Mouse (Mus musculus) CH12.LX (cell line): Measurements from ENCODE around the gene Casz1. TPM values are rescaled to one million over a fixed set of nuclear protein-coding genes. Genes with fewer than 3 reads are reported as not detected.

ENCODE experiments used
- DNase-seq: peaks from one replicate; pipeline ENCODE4 v3.0.0-alpha.2; 2013; ENCODE audit errors: extremely low read depth
- H3K27ac ChIP-seq: 2 replicates; pipeline ENCODE4 v1.5.1; 2012; ENCODE audit warnings: low read depth, mild to moderate bottlenecking, control low read depth, moderate library complexity; ENCODE audit not compliant: insufficient read depth
- H3K27me3 ChIP-seq: replicated peaks from 2 replicates; pipeline ENCODE3; 2012; ENCODE audit warnings: inconsistent platforms
- H3K36me3 ChIP-seq, 2 experiments: replicated peaks in 1 of 2; 2 replicates each; pipeline versions ENCODE3 to v1.6.1; 2012; ENCODE audit warnings: inconsistent platforms in 1 of 2, low read length in 1 of 2, mild to moderate bottlenecking in 1 of 2, mixed read lengths in 1 of 2, moderate library complexity in 1 of 2; ENCODE audit not compliant: control insufficient read depth in 1 of 2, insufficient read depth in 1 of 2
- H3K4me1 ChIP-seq, 2 experiments: 2 replicates each; pipeline ENCODE4 v1.6.1; 2012; ENCODE audit warnings: inconsistent platforms in 1 of 2, moderate library complexity in 1 of 2; ENCODE audit not compliant: insufficient read depth in 2 of 2, control insufficient read depth in 1 of 2
- H3K4me2 ChIP-seq: 2 replicates; pipeline ENCODE4 v1.6.1; 2012; ENCODE audit warnings: low read depth, mild to moderate bottlenecking, control low read depth; ENCODE audit not compliant: poor library complexity, insufficient read depth, severe bottlenecking
- H3K4me3 ChIP-seq, 3 experiments: fragments of 150-350 bp in 1 of 3; sonication (generic) in 1 of 3; replicated peaks in 1 of 3; 2 replicates each; pipeline versions ENCODE3 to v1.5.1; 2011 to 2012; ENCODE audit warnings: low read depth in 2 of 3, low read length in 2 of 3, mild to moderate bottlenecking in 2 of 3, moderate library complexity in 2 of 3, control low read depth in 1 of 3, improper control_type of control experiment in 1 of 3, inconsistent platforms in 1 of 3, mixed read lengths in 1 of 3; ENCODE audit not compliant: poor library complexity in 1 of 3
- H3K79me2 ChIP-seq: replicated peaks from 2 replicates; pipeline ENCODE4 v1.6.1; 2012; ENCODE audit warnings: mild to moderate bottlenecking, moderate library complexity; ENCODE audit not compliant: control insufficient read depth, poor library complexity, insufficient read depth, severe bottlenecking; ENCODE audit errors: extremely low read depth
- H3K9ac ChIP-seq: 2 replicates; pipeline ENCODE4 v1.6.1; 2012; ENCODE audit warnings: low read depth, mild to moderate bottlenecking, control low read depth, moderate library complexity; ENCODE audit not compliant: insufficient read depth
- H3K9me3 ChIP-seq: replicated peaks from 2 replicates; pipeline ENCODE3; 2012; ENCODE audit warnings: low read length, inconsistent platforms, mixed read lengths
- CHD1 ChIP-seq: IDR thresholded peaks from 2 replicates; pipeline ENCODE4 v1.6.1; 2012; ENCODE audit warnings: low read depth, low read length, improper control_type of control experiment, inconsistent platforms
- CTCF ChIP-seq, 2 experiments: IDR thresholded peaks in 1 of 2; conservative IDR thresholded peaks in 1 of 2; 2 replicates each; pipeline ENCODE4 v1.5.1; 2011 to 2012; ENCODE audit warnings: low read depth in 2 of 2, low read length in 2 of 2, improper control_type of control experiment in 1 of 2, inconsistent platforms in 1 of 2, mild to moderate bottlenecking in 1 of 2, moderate library complexity in 1 of 2
- E2F4 ChIP-seq: IDR thresholded peaks from 2 replicates; pipeline ENCODE4 v1.6.1; 2011; ENCODE audit warnings: low read depth, low read length, improper control_type of control experiment; ENCODE audit not compliant: insufficient replicate concordance
- ELF1 ChIP-seq: IDR thresholded peaks from 2 replicates; pipeline ENCODE4 v1.6.1; 2014; ENCODE audit warnings: low read depth, mild to moderate bottlenecking, inconsistent platforms, low read length, improper control_type of control experiment
- EP300 ChIP-seq: IDR thresholded peaks from 2 replicates; pipeline ENCODE4 v1.6.1; 2011; ENCODE audit warnings: low read length, improper control_type of control experiment
- ETS1 ChIP-seq: conservative IDR thresholded peaks from 2 replicates; pipeline ENCODE4 v1.6.1; 2012; ENCODE audit warnings: low read depth, mild to moderate bottlenecking, inconsistent platforms, low read length, improper control_type of control experiment, moderate library complexity
- GABPA ChIP-seq: IDR thresholded peaks from 2 replicates; pipeline ENCODE4 v1.6.1; 2012; ENCODE audit warnings: low read depth, low read length, improper control_type of control experiment, inconsistent platforms; ENCODE audit not compliant: insufficient replicate concordance
- IRF4 ChIP-seq: IDR thresholded peaks from 2 replicates; pipeline ENCODE4 v1.6.1; 2014; ENCODE audit warnings: low read depth, mild to moderate bottlenecking, inconsistent platforms, low read length, improper control_type of control experiment
- JUN ChIP-seq: IDR thresholded peaks from 2 replicates; pipeline ENCODE4 v1.6.1; 2011; ENCODE audit warnings: low read depth, mild to moderate bottlenecking, low read length, improper control_type of control experiment, moderate library complexity; ENCODE audit not compliant: insufficient read depth
- JUND ChIP-seq: conservative IDR thresholded peaks from 2 replicates; pipeline ENCODE4 v1.6.1; 2011; ENCODE audit warnings: low read depth, low read length, improper control_type of control experiment
- MAFK ChIP-seq: IDR thresholded peaks from 2 replicates; pipeline ENCODE4 v1.6.1; 2011; ENCODE audit warnings: low read length, improper control_type of control experiment; ENCODE audit not compliant: insufficient replicate concordance
- MAX ChIP-seq: IDR thresholded peaks from 2 replicates; pipeline ENCODE4 v1.6.1; 2011; ENCODE audit warnings: low read length, improper control_type of control experiment
- MAZ ChIP-seq: IDR thresholded peaks from 2 replicates; pipeline ENCODE4 v1.6.1; 2012; ENCODE audit warnings: low read depth, mild to moderate bottlenecking, inconsistent platforms, low read length, improper control_type of control experiment, moderate library complexity
- NELFE ChIP-seq: IDR thresholded peaks from 2 replicates; pipeline ENCODE4 v1.6.1; 2011; ENCODE audit warnings: low read depth, low read length, improper control_type of control experiment
- NRF1 ChIP-seq: IDR thresholded peaks from 2 replicates; pipeline ENCODE4 v1.6.1; 2014; ENCODE audit warnings: low read depth, mild to moderate bottlenecking, inconsistent platforms, low read length, improper control_type of control experiment, moderate library complexity
- POLR2AphosphoS2 ChIP-seq: IDR thresholded peaks from 2 replicates; pipeline ENCODE4 v1.6.1; 2011; ENCODE audit warnings: low read depth, low read length, improper control_type of control experiment
- RAD21 ChIP-seq: IDR thresholded peaks from 2 replicates; pipeline ENCODE4 v1.6.1; 2011; ENCODE audit warnings: low read depth, mild to moderate bottlenecking, low read length, improper control_type of control experiment, moderate library complexity
- SIN3A ChIP-seq: IDR thresholded peaks from 2 replicates; pipeline ENCODE4 v1.6.1; 2012; ENCODE audit warnings: low read length, improper control_type of control experiment, inconsistent platforms
- SMC3 ChIP-seq: IDR thresholded peaks from 2 replicates; pipeline ENCODE4 v1.6.1; 2011; ENCODE audit warnings: low read depth, low read length, improper control_type of control experiment
- UBTF ChIP-seq: IDR thresholded peaks from 2 replicates; pipeline ENCODE4 v1.6.1; 2012; ENCODE audit warnings: low read depth, mild to moderate bottlenecking, inconsistent platforms, low read length, improper control_type of control experiment, moderate library complexity
- USF1 ChIP-seq: IDR thresholded peaks from 2 replicates; pipeline ENCODE4 v1.6.1; 2014; ENCODE audit warnings: low read depth, mild to moderate bottlenecking, inconsistent platforms, low read length, improper control_type of control experiment
- ZKSCAN1 ChIP-seq: IDR thresholded peaks from 2 replicates; pipeline ENCODE4 v1.6.1; 2012; ENCODE audit warnings: low read depth, inconsistent platforms, low read length, improper control_type of control experiment, borderline replicate concordance
- ZNF384 ChIP-seq: IDR thresholded peaks from 2 replicates; pipeline ENCODE4 v1.6.1; 2012; ENCODE audit warnings: low read depth, low read length, improper control_type of control experiment, inconsistent platforms
- dilution Hi-C: fragments of 300-500 bp; cut with MboI; formaldehyde crosslinking; loops from 2 replicates; pipeline ENCODE4 v1.14.3; 2020; ENCODE audit warnings: low sequenced_read_pairs; ENCODE audit not compliant: extremely low pct_unique_long_range_greater_than_20kb, extremely low pct_ligation_motif_present
- in situ Hi-C: fragments of 300-500 bp; cut with MboI; formaldehyde crosslinking; loops from 3 replicates; pipeline ENCODE4 v1.14.3; 2019; ENCODE audit warnings: low sequenced_read_pairs, low pct_ligation_motif_present, low pct_unique_long_range_greater_than_20kb, mixed read lengths
- polyA plus RNA-seq: library from polyadenylated mRNA; unstranded; fragments of >175 nt; gene quantifications from 2 replicates; pipeline ENCODE4 v1.2.1, GENCODE M21; 2012; ENCODE audit warnings: low read depth; ENCODE audit not compliant: insufficient read length
- total RNA-seq, 2 experiments: library from RNA; depleted of rRNA; stranded (reverse); fragments of 300-350 nt in 1 of 2; fragments of >200 nt in 1 of 2; gene quantifications; 2 replicates each; pipeline ENCODE4 v1.2.3; 2012 to 2014

The Casz1 gene
- total and polyA plus RNA-seq, 3 experiments: 0.12 to 0.36 (median 0.17) TPM

GRCm38 (mm10) chr4:148884596-148884995 lies 80.4 kb downstream of the Casz1 start:
- TF ChIP-seq GABPA (no peak), EP300 (no peak), ZKSCAN1 (no peak), ZNF384 (no peak), CTCF (conservative IDR thresholded peaks at IDR 0.05 in 1 of 2, IDR thresholded peaks at IDR 0.05 in 1 of 2; ENCODE audit: low read depth in 2 of 2, low read length in 2 of 2) (no peak), SMC3 (no peak), JUN (no peak), USF1 (no peak), UBTF (no peak), MAX (no peak), JUND (no peak), SIN3A (no peak), ETS1 (no peak), RAD21 (no peak), NELFE (no peak), NRF1 (no peak), MAFK (no peak), CHD1 (no peak), E2F4 (no peak), MAZ (no peak)
- TF ChIP-seq, all 38 proteins: peak for 0
- Histone ChIP-seq H3K4me2 (no peak overlapping the region), H3K9me3 (no peaks in the 10 kb centered on the region), H3K79me2 (no peaks in the 10 kb centered on the region), H3K27me3 (peaks cover 90% of the 10 kb centered on the region), H3K36me3 (no peaks in the 10 kb centered on the region), H3K9ac (no peak overlapping the region), H3K4me3 (no peak overlapping the region), H3K27ac (no peak overlapping the region), H3K4me1 (no peaks in the 10 kb centered on the region)
- dilution Hi-C loops: no loop called here
- no peak for DNase-seq
- in situ Hi-C loops: no loop called here

GRCm38 (mm10) chr4:148885401-148885800 lies 81.2 kb downstream of the Casz1 start:
- no peaks in the 10 kb centered on the region for H3K36me3 ChIP-seq
- H3K4me2 ChIP-seq: no peak overlapping the region
- TF ChIP-seq ETS1 (no peak), GABPA (no peak), ZNF384 (no peak), MAFK (no peak), IRF4 (no peak), NELFE (no peak), POLR2AphosphoS2 (no peak), NRF1 (no peak), CHD1 (no peak), MAX (no peak), ZKSCAN1 (no peak), ELF1 (no peak), JUND (no peak), EP300 (no peak)
- H3K9me3 ChIP-seq: no peaks in the 10 kb centered on the region
- dilution Hi-C loops (no loop called here), in situ Hi-C loops (no loop called here)
- H3K9ac ChIP-seq: no peak overlapping the region
- H3K27me3 ChIP-seq: peaks cover 91% of the 10 kb centered on the region
- no peaks in the 10 kb centered on the region for H3K79me2 ChIP-seq
- no peak for DNase-seq
- no peak overlapping the region for H3K27ac ChIP-seq
- H3K4me1 ChIP-seq: no peaks in the 10 kb centered on the region
- no peak overlapping the region for H3K4me3 ChIP-seq
